Mouse (Mus musculus) layer of hippocampus, adult 6 months (tissue): ENCODE results near the gene Muc5b. TPM values are rescaled to one million over a fixed set of nuclear protein-coding genes. Genes with fewer than 3 reads are reported as not detected.

ENCODE experiments used
- long read RNA-seq, 2 experiments: library from polyadenylated mRNA; unstranded; transcript quantifications; one replicate each; pipeline ENCODE4 v2.0.0; 2019 to 2020
- polyA plus RNA-seq: library from polyadenylated mRNA; unstranded; fragments of <200 nt; fragmentation: Nextera tagmentation; gene quantifications from 2 replicates; pipeline ENCODE4 v1.2.3, GENCODE M21; 2021

The Muc5b gene
- not detected in 2 replicates for polyA plus RNA-seq
- long read RNA-seq, experiment 1 = 0 reads
- long read RNA-seq, experiment 2, partial matches to known transcripts = 0 of 14 reads
- long read RNA-seq, experiment 2, other reads (novel, unspliced or antisense) = 14 of 14 reads

DNA sequence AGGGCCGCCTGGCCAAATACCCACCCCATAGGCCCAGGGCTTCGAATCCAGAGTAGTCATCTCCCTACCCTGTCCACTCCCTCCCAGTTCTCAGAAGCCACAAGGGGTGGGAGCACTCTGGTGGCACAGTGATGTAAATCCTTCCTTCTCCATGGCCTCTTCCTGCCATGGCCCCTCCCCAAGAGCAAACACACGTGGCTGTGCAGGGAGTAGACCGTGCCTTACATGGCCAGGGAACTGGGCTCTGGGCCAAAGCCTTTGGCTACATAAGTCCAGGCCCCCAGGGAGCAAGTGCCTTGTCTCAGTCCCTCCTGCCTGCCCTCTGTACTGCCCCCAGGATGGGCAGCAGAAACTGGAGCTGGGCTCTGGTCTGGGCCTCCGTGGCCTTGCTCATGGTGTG is at the start of gene Muc5b:
Muc5b (plus strand) TSS at position 292 of the 400 bp plus-strand sequence.

DNA sequence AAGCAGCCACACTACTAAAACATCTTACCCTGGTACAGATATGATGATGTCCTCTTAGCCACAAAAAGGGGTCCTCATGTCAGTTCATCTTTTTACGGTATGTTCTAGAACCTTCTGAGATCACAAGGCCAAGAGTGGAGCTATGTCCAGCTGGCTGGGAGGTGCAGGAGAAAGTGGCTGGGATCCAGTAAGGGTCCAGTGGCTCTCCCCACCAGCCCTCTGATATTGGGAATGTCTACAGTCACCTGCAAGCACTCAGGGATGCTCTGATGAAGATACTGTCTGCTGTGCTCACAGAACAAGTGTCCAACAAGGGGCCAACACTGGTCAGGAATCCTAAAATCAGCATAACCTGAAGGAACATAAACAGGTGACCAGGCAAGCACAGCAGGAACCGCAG is 79.5 kb downstream of the Muc5b start, which contains the start of gene Tollip:
Tollip (minus strand) TSS at position 101 of the 400 bp plus-strand sequence.

Other genes starting within 250 kb of the Muc5b start
- gene Muc6, start 183.8 kb upstream of the Muc5b start, polyA plus RNA-seq = not detected in 2 replicates
- gene Muc2, start 148.7 kb upstream of the Muc5b start, polyA plus RNA-seq = not detected in 2 replicates
- gene Muc5ac, start 50.1 kb upstream of the Muc5b start, polyA plus RNA-seq = not detected in 2 replicates
- 63.0 and 65.5 TPM in 2 replicates for gene Tollip, start 79.4 kb downstream of the Muc5b start, polyA plus RNA-seq
- 13.8 and 18.3 TPM in 2 replicates for gene Brsk2, start 110.7 kb downstream of the Muc5b start, polyA plus RNA-seq
- gene Mob2, start 222.0 kb downstream of the Muc5b start, polyA plus RNA-seq = 42.0 and 42.7 TPM in 2 replicates